In genomic region chr7:75314873-75315272, GRCm38 (mm10) we compare ENCODE assay signal across 28 mouse cellular contexts. TPM values are rescaled to one million over a fixed set of nuclear protein-coding genes. Genes with fewer than 3 reads are reported as not detected.
"Had no signal": no experiment of that assay in that cellular context is flagged by ENCODE, and none has a peak within 500 bp of the region (broad histone marks: within the 10 kb centered on the region; RNA-seq: fewer than 3 reads in every experiment).

No protein-coding gene starts in this region.

- H3K4me1 ChIP-seq: embryonic facial prominence, embryonic 10.5 days; embryonic facial prominence, embryonic 12.5 days; embryonic facial prominence, embryonic 13.5 days; embryonic facial prominence, embryonic 15.5 days; forebrain, embryonic 12.5 days; forebrain, embryonic 13.5 days; forebrain, embryonic 15.5 days had no signal

- H3K9ac ChIP-seq: embryonic facial prominence, embryonic 12.5 days; embryonic facial prominence, embryonic 13.5 days; embryonic facial prominence, embryonic 15.5 days; forebrain, embryonic 12.5 days; forebrain, embryonic 13.5 days; forebrain, embryonic 15.5 days; forebrain, postnatal 0 days had no signal

- H3K9me3 ChIP-seq: embryonic facial prominence, embryonic 10.5 days; embryonic facial prominence, embryonic 12.5 days; embryonic facial prominence, embryonic 13.5 days; embryonic facial prominence, embryonic 15.5 days; forebrain, embryonic 10.5 days; forebrain, embryonic 12.5 days; forebrain, embryonic 13.5 days; forebrain, embryonic 15.5 days had no signal

- H3K27ac ChIP-seq: embryonic facial prominence, embryonic 10.5 days; embryonic facial prominence, embryonic 12.5 days; embryonic facial prominence, embryonic 13.5 days; embryonic facial prominence, embryonic 15.5 days; forebrain, embryonic 10.5 days; forebrain, embryonic 12.5 days; forebrain, embryonic 13.5 days; forebrain, embryonic 15.5 days; gastrocnemius, adult 2 months; heart, adult 2 months had no signal

- DNase-seq: cerebellum, adult 8-10 months; cerebellum, adult 9-10 months; cerebellum, adult 9-11 months; cerebellum, postnatal 10 days; cerebellum, postnatal 14 days; cerebellum, postnatal 25 days; cerebellum, postnatal 36 days; embryo, embryonic 11 days; forebrain, postnatal 0 days; gastrocnemius, adult 2 months; gastrocnemius, postnatal 10 days; gastrocnemius, postnatal 14 days; gastrocnemius, postnatal 25 days; gastrocnemius, postnatal 36 days; heart, adult 11 months; heart, adult 18-20 months; heart, adult 2 months had no signal

- ATAC-seq: forebrain, embryonic 13.5 days; forebrain, embryonic 14.5 days; forebrain, embryonic 15.5 days; forebrain, embryonic 16.5 days; forebrain, postnatal 0 days had no signal

- H3K4me3 ChIP-seq: embryonic facial prominence, embryonic 10.5 days; embryonic facial prominence, embryonic 12.5 days; embryonic facial prominence, embryonic 13.5 days; embryonic facial prominence, embryonic 15.5 days; erythroblast, embryonic 14.5 days; forebrain, embryonic 10.5 days; forebrain, embryonic 12.5 days; forebrain, embryonic 13.5 days; forebrain, embryonic 15.5 days; gastrocnemius, adult 2 months; heart, adult 2 months had no signal

- H3K27me3 ChIP-seq: forebrain, embryonic 15.5 days had no signal

- H3K36me3 ChIP-seq: embryonic facial prominence, embryonic 10.5 days; embryonic facial prominence, embryonic 12.5 days; embryonic facial prominence, embryonic 13.5 days; embryonic facial prominence, embryonic 15.5 days; forebrain, embryonic 10.5 days; forebrain, embryonic 12.5 days; forebrain, embryonic 15.5 days had no signal

- H3K4me2 ChIP-seq: embryonic facial prominence, embryonic 12.5 days; embryonic facial prominence, embryonic 13.5 days; embryonic facial prominence, embryonic 15.5 days; forebrain, embryonic 12.5 days; forebrain, embryonic 13.5 days; forebrain, embryonic 15.5 days had no signal

RNA-seq across cellular contexts. Expression of gene Sv2b, which starts 5.8 kb away (rescaled TPM):
- polyA plus RNA-seq: erythroblast, embryonic 14.5 days had no signal
